Mouse (Mus musculus) spleen, adult 12 weeks (tissue): Measurements from ENCODE around the gene Rhou.

Experiments
- DNase-seq: peaks from one replicate; pipeline ENCODE4 v3.0.0; 2022; ENCODE audit warnings: low spot score

Rhou gene

GRCm38 (mm10) chr8:123649483-123649882, 4.2 kb upstream of the Rhou start:
- DNase-seq: no peak

DNA sequence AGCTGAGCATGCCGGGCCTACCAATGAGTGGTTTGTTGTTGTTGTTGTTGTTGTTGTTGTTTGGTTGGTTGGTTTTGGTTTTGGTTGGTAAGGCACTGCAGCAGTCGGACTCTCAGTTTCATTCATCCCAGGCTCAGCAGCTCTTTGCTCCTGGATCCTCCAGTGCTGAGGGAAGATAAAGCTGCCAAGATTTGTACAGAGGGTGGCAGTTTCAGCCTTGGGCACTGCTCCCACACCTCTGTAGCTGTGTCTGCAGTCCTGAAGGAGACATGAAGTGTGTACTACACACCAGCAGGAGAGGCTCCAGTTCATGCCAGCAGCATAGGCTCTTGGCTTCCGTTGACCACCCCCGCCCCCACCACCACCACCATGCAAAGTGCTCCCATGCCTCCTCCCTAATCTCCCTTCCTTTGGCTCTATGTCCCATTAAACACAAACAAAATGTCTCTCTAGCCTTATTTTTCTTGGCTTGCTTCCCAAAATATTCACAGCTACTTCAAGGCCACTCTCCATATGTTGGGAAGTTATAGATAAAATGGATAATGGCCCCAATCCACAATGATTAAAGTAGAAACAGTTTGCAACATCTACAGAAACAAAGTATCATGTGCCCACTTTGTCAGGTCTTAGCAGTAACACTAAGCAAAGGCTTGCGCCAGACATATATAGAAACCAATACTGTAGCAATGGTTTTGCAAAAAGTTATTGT, 2.2 kb upstream of the Rhou start:
- DNase-seq: no peak

GRCm38 (mm10) chr8:123652641-123653040, 1.1 kb upstream of the Rhou start:
- DNase-seq: no peak

GRCm38 (mm10) chr8:123653994-123654569, 353 bp downstream of the Rhou start:
- DNase-seq: no peak

GRCm38 (mm10) chr8:123654763-123655162, 1.0 kb downstream of the Rhou start:
- no peak for DNase-seq

GRCm38 (mm10) chr8:123655351-123655779, 1.6 kb downstream of the Rhou start:
- DNase-seq: no peak

DNA sequence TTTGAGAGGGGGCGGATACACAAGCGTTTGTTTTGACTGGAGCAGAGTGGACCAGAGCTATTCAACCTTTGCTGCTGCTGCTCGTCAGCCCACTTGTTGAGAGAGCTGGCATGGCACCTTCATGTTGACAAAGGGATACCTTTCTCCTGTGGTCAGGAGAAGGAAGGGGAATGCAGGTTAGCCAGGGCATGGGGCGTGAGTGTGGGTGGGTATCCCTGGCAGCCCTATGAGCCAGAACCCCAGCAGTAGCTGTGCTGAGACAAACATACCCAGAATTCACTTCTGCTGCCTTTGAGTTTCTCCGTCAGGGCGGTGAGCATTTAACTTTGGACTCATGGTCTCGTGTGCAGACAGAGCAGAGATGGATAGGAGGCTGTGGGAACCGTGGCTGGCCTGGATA, 4.1 kb downstream of the Rhou start:
- no peak for DNase-seq

DNA sequence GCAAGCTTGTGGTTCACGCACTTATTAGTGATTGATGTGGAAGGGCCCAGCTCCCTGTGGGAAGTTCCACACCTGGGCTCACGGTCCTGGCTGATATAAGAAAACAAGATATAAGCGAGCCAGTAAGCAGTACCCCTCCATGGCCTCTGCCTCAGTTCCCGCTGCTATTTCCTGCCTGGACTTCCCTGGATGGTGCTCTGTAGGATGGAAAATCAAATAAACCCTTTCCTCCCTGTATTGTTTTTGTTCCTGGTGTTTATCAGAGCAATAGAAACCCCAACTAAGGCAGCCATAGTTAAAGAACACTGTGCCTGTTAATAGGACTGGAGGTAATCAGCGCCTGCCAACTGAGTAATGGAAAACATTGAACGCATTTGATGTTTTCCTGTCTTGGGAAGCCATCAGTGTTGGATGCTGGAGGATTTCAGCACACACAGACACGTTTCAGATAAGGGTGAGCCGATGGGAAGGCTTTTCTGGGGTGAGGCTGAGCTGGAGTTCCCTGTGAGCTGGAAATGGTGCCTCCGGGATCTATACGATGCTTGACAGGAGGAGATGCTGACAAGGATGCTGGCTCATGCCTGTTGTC, 5.8 kb downstream of the Rhou start:
- no peak for DNase-seq

DNA sequence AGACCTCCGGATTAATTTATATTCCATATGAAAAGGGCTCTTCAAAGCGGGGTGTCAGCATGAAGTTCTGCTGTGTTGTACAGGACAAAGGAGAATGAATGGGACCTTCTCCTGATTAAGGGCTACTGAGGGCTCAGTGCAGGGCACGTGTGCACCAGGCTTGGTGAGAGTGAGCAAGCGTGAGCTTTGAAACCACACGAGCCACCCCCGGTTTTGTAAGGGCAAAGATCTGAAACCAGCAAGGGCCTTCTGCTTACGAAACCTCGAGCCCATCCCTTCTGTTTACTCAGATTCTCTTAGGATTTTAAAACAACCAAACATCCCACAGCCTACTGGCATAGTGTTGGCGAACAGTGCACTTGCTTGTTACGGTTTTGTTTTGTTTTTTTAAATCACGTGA, 7.8 kb downstream of the Rhou start:
- DNase-seq: no peak

DNA sequence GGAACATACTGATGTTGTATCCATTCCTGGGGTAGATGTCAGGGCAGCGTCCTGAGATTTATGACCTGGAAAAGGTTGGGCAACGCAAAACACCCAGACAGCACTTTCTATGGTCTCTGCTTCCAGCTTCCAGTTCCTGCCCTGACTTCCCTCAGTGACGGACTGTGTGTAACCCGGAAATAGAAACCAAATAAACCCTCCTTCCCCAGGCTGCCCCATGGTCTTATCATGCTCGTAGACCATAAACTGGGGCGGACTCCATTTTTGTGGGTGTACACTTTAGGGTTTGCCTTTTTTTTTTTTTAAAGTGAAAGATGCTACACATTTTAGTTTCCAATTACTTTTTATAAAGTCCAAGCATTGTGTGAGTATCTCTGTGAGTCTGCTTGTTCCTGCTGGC, 11.9 kb downstream of the Rhou start:
- no peak for DNase-seq

DNA sequence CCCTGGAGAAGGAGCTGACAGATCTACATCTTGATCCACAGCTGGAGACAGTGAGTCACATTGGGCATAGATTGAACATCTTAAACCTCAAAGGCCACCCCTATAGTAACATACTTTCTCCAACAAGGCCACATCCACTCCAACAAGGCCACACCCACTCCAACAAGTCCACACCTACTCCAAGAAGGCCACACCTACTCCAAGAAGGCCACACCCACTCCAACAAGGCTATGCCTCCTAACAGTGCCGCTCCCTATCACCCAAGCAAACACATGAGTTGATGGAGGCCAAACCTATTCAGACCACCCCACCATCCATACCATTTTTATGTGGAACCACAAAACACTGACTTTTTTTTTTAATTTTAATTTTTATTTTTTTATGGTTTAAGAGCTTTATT, 13.1 kb downstream of the Rhou start:
- no peak for DNase-seq

DNA sequence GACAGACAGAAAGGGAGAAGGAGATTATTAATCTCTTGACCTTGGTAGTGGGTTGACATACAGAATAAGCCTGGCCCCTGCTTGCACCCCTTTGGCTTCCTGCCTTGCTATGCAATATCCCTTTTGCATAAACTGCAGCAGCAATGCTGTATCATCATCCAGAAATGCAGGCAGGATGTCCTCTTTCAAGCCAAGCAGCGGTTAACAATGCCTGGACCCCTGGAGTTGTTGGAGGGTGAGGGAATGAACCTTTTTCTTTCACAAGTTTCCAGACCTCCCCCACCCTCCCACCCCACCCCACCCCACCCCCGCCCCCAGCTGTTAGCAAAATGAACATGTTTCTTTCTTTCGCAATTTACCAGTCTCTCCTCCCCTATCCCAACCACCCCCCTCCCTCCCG, 15.0 kb downstream of the Rhou start:
- no peak for DNase-seq

- DNase-seq: no peak
These were observed 17.0 kb downstream of the Rhou start for GRCm38 (mm10) chr8:123670766-123671165.

GRCm38 (mm10) chr8:123671454-123671853, 17.7 kb downstream of the Rhou start:
- no peak for DNase-seq

- no peak for DNase-seq
These were observed 18.9 kb downstream of the Rhou start for GRCm38 (mm10) chr8:123672648-123673047.

DNA sequence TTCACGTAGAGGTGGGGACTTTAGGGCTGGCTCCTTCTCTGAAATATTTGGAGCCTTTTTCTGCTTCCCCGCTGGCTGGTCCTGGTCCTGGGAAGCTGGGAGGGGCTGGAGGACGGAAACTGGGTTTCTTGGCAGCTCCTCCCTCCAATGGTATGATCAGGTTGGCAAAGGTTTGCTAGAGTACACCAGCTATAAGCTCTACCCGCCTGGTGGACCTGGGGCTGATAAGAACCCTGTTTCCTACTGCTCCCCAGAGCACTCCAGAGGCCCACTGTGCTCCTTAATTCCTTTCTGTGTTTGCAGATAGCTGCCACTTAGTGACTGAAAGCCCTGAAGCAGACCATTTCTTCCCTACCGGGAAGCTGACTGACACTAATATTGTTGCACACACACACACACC, 21.9 kb downstream of the Rhou start:
- DNase-seq: no peak

- DNase-seq: no peak
These were observed 24.7 kb downstream of the Rhou start for GRCm38 (mm10) chr8:123678390-123678789.

- no peak for DNase-seq
These were observed 28.5 kb downstream of the Rhou start for GRCm38 (mm10) chr8:123682073-123682761.

- DNase-seq: no peak
These were observed 29.6 kb downstream of the Rhou start for GRCm38 (mm10) chr8:123683321-123683720.

GRCm38 (mm10) chr8:123684806-123685205, 31.1 kb downstream of the Rhou start:
- DNase-seq: no peak

GRCm38 (mm10) chr8:123685477-123685876, 31.7 kb downstream of the Rhou start:
- no peak for DNase-seq

DNA sequence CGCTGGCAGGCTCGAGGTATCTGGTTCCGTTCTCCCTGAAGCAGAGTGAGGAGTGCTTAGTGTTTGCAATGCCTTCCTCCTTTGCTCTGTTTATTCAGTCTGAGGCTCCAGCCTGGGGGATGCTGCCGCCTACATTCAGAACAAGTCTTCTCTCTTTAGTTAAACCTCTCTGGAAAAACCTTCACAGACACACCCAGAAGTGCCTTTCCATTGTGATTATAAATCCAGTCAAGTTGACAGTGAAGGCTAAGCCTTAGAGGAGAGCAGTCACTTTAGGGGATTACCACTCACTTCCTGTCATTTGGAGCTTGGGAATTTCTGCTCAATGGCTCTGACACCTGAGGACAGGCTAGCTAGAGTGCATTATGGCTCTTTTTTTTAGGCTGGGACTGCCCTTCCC, 34.1 kb downstream of the Rhou start:
- DNase-seq: no peak
